Mouse (Mus musculus) kidney, postnatal 14 days (tissue): Measurements from ENCODE around the gene Gpatch1.
"Not testable (repeated sequence)": the region's sequence is repeated elsewhere in the genome, so short reads cannot be mapped to it uniquely, and the experiment has no call there.

ENCODE experiments used
- DNase-seq: peaks from one replicate; pipeline ENCODE4 v3.0.0; 2022; ENCODE audit warnings: mixed read lengths

Gpatch1 gene

DNA sequence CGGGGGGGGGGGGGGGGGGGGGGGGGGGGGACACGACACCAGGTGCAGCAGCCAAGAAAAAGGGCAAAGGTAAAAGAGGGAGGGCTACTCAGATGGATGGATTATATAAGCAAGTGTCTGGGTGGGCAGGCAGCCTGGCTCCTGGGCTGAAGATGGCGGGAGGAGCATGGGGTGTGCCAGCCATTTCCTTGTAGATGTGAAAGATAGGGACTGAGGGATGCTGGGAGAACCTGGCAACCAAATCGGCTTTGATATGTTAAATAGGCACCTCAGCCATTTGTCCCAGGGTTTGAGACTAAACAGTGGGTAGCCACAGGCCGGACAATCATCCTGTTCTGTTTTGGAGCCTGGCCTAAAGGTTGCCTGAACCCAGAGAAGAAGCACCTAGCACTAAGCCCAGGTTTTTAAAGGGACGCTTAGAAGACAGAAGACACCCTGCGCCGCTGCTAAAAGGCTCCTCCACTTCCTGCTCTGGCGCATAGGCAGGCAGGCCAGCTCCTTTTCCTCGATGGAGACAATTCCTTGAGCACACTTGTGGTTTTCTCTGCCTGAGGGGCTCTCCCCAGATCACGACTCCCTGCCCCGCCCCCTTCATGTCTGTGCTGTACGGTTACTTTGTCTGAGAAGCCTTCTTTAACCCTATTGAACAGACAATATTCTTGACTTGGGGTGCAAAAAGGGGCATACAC lies 4.6 kb upstream of the Gpatch1 start:
- DNase-seq, result no peak

DNA sequence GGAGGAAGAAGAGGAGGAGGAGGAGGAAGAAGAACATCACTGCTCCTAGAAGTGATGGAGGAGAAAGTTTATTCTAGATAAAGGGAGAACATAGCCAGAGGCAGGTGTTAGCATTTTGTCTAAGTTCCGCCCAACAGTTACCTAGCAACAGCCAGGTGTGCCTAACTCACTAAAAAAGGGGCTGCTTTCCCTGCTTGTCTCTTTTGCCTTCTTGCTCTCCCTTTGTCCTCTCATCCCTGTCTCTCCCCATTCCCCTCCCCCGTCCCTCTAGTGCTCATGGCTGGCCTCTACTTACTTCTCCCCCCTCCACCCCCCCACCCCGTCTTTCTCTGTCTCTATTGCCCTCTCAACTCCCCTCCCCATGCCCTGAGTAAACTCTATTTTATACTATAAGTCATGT lies 3.9 kb upstream of the Gpatch1 start:
- no peak for DNase-seq

- no peak for DNase-seq
These were observed 1.5 kb upstream of the Gpatch1 start for GRCm38 (mm10) chr7:35319755-35320154.

DNA sequence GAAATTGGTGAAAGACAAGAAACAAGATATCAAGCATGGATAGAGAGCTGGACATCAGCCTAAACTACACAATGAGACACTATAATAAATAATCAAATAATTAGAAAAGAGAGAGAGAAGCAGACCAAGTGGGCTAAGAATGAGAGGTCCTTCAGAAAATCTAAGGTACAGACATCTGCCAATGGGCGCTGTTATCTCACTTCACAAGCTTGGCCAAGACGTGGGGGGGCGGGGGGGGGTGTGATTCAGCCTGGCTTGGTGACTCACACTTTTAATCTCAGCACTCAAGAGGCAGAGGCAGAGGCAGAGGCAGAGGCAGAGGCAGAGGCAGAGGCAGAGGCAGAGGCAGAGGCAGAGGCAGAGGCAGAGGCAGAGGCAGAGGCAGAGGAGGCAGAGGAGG lies 981 bp upstream of the Gpatch1 start:
- not testable (repeated sequence) for DNase-seq

GRCm38 (mm10) chr7:35314156-35314555 lies 4.1 kb downstream of the Gpatch1 start:
- no peak for DNase-seq

- no peak for DNase-seq
These were observed 7.0 kb downstream of the Gpatch1 start for GRCm38 (mm10) chr7:35311214-35311613.

DNA sequence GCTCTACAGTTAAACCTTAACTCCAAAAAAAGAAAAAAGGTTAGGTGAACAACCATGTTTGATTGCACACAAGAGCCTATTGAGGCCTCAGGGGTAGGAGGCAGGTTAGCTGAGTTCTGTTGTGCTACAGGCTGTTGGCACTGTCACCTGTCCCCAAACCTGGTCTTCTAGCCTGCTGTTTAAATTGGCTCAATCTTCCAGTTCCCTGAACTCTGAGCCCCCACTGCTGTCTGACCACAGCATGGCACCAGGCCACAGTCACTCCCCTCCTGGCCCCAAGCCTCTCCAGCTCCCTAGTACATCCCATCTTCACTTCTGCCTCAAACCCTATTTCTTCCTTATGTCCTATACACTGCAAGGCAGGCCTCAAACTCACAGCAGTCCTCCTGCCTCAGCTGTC lies 17.4 kb downstream of the Gpatch1 start:
- DNase-seq, result no peak

- DNase-seq, result peak; percentile 12
These were observed 18.6 kb downstream of the Gpatch1 start for GRCm38 (mm10) chr7:35299656-35300055.

DNA sequence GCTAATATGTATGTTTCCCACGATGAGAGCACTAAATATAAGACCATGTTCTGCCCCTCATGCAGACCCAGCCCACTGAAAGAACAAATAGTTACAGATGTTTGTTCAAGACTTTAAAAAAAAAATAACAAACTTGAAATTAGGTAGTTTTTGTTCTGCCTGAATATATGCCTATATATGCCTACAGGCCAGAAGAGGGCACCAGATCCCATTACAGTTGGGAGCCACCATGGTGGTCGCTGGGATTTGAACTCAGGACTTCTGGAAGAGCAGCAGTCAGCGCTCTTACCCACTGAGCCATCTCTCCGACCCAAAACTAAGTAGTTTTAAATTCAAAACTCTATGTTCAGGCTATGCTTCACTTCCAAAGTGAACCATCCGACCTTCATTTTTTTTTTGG lies 20.4 kb downstream of the Gpatch1 start:
- no peak for DNase-seq

DNA sequence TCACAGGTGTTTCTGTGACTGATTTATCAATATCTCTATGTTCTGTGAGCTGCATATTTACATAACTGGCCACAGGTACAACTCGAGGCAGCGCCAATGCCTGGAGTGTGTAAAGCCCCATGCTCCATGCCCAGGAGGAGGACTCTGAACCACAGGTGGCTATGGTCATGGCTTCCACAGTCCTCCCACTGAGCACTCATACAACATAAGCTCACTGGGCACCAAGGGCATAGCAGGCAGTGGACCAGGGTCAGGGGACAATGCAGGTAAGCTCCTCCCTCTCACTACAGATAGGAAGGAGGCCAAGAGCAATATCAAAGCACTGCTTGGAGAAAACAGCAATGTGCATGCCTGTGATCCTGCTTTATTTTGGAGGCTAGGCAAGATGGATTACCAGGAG lies 22.6 kb downstream of the Gpatch1 start:
- DNase-seq, result no peak

DNA sequence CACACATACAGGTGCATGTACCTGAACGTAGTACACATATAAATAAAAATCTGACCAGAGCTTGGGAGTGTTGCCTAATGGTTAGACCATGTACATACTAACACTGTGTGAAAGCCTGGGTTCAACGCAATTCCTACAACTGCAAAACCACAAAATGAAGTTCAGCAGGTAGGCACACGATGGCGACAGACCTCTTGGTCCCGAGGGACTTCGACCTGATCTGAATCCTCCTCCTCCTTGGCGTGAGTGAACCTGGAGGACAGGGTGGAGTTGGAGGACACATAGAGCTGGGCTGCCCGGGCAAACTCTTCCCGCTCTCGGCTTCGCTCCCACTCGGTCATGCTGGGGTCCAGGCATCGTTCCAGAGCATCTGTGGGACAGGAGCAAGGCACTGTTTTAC lies 24.8 kb downstream of the Gpatch1 start:
- DNase-seq, result no peak

GRCm38 (mm10) chr7:35278933-35279332 lies 39.3 kb downstream of the Gpatch1 start:
- DNase-seq, result no peak

DNA sequence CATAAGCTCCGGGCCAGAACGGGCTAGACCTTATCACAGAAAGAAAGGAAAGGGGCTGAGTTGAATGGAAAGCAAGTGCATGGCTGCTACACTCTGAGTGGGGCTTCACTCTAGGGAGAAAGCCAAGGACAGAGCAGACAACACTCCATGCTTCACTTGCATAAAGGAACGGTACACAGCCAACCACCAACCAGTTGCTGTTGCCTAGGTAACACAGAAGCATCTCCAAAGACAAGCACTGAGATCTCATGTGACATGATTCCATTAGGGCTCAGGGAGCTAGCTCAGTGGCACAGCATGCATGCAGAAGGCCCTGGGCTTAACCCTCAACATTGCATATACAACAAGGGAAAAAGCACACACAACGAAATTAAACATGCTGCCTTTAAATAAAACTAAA lies 40.8 kb downstream of the Gpatch1 start:
- DNase-seq, result no peak

- DNase-seq, result peak; percentile 52
These were observed 48.7 kb downstream of the Gpatch1 start for GRCm38 (mm10) chr7:35269443-35270024.

- DNase-seq, result no peak
These were observed 50.4 kb downstream of the Gpatch1 start for GRCm38 (mm10) chr7:35267841-35268240.

DNA sequence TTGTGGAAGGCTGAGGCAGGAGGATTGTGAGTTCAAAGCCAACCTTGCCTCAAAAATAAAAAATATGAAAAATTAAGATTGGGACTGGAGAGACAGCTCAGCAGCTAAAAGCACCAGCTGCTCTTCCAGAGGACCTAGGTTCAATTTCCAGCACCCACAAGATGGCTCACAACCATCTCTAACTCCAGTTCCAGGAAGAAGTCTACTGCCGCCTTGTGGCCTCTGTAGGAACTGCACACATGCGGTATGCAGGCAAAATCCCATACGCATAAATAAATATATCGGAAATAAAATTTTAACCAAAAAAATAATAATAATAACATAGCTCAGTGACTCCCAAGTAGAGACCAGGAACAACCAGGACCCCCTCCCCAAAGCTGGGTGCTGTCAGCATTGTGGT lies 51.6 kb downstream of the Gpatch1 start:
- no peak for DNase-seq

DNA sequence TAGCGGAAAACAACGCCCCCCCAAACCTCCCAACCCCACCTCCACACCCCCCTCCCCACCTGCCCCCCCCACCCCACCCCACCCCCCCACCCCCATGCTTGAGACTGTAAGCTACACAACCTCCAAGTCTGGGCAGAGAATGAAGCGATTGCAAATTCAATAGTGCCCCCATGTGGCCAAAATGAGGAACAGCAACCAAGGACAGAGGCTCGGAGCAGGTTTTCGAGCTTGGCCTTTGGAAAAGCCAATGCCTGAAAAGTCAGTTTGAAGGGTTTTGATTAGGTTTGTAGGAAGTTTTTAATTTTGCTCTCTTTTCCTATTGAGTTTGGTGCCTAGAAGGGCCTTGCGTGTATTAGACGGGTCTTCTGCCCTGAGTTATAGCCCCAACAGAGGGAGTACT lies 53.5 kb downstream of the Gpatch1 start:
- DNase-seq, result peak; percentile 61

DNA sequence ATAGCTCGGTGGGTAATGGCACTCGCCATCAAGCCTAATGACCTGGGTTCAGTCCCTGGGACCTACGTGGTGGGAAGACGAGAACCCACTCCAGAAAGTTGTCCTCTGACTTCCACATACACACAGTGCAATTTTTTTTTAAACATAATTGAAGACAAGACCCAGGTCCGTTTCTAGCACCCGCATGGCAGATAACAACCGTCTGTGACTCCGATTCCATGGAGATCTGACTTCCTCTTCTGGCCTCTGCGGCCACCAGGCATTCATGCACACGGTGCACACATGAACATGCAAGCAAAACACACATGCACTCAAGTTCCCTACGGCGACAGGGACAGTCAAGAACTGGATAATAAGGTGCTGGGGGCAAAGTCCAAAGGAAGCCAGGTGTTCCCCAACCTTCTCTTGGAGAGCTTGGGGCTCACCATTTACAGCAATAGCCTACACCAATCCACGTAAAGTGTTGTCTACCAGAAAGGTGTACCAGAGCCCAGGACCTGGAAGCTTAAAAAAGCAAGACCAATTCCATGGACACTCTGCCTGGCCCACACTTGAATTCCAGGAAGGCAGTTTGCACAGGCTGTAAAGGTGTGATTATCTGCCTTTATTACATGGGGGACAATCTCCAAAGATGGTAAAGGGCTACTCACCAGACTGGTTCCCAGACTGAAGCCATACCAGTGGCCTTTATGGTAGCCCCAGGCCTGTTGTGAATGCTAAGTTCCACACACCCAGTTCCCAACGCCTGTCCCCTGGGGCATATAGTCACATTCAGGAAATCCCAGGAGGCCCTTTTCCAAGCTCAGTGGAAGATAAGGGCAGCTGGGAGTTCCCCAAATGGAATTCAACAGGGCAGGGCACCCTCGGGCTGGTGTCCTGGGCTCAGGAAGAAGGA lies 54.4 kb downstream of the Gpatch1 start:
- DNase-seq, result no peak

DNA sequence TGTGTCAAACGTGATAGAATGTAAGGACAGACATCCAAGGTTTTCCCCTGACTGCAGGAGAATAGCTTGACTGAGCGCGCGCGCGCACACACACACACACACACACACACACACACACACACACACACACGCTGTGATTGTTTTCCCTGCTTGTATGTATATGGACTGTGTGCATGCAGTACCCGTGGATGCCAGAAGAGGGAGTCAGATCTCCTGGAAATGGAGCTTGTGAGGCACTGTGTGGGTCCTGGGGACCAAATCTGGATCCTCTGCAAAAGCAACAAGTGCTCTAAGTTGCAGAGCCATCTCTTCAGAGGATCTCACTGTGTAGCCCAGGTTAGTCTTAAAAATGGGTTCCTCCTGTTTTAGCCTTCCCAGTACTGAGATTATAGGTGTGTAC lies 58.9 kb downstream of the Gpatch1 start:
- DNase-seq, result no peak

GRCm38 (mm10) chr7:35258294-35258693 lies 59.9 kb downstream of the Gpatch1 start:
- DNase-seq, result peak; percentile 29

DNA sequence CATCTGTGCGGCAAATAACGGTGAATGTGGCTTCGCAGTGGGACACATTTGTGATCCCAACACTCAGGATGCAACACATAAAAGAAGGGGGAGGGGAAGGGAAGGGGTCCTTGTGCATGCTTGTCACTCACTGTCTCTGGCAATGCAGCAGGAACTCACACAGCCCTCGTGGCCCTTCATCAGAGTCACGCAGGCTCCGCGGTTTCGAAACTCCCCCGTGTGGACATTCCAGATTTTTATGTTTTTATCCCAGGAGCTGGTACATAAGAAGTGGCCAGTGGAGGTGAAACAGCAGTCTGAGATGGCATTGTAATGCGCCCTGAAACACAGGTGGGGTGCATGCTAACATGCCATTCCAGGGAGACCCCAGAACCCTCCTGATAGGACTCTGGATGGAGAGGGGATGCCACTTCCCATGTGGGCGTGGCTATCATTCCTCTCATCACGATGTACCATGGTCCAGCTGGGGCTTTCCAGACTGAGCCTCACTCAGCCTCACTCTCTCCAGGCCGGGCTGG lies 66.1 kb downstream of the Gpatch1 start:
- peak; percentile 64 for DNase-seq

- not testable (repeated sequence) for DNase-seq
These were observed 80.3 kb downstream of the Gpatch1 start for GRCm38 (mm10) chr7:35237935-35238334.

DNA sequence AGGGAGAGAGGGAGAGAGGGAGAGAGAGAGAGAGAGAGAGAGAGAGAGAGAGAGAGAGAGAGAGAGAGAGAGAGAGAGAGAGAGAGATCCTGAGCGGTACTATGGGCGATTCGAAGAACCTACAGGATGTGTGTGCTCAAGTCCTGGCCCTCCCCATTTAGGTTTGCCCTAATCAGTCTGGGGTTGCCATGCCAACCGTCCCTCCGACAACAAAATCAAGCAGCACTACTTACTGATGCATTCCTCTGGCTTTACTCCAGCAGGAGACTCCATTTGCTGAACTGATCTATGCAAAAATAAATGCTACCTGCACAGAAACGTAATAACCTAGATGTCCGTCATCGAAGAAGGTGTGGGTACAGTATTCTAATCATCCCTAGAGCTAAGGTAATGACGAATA lies 82.9 kb downstream of the Gpatch1 start:
- peak; percentile 73 for DNase-seq
